Mouse (Mus musculus) layer of hippocampus, postnatal 14 days (tissue): ENCODE results near the gene Iqub. TPM values are rescaled to one million over a fixed set of nuclear protein-coding genes. Genes with fewer than 3 reads are reported as not detected.

Source experiments
- DNase-seq, 2 experiments: peaks; one replicate each; pipeline ENCODE4 v3.0.0; 2021 to 2022; ENCODE audit warnings: low spot score in 2 of 2, mixed read lengths in 1 of 2
- total RNA-seq, 2 experiments: library from RNA; stranded (reverse); gene quantifications; 2 replicates each; pipeline ENCODE4 v1.2.3; 2021

Iqub gene
- total RNA-seq, 2 experiments from 2014 or later: 0.93 to 1.5 TPM

GRCm38 (mm10) chr6:24486530-24486929 lies 28.3 kb downstream of the Iqub start:
- no peak for DNase-seq

DNA sequence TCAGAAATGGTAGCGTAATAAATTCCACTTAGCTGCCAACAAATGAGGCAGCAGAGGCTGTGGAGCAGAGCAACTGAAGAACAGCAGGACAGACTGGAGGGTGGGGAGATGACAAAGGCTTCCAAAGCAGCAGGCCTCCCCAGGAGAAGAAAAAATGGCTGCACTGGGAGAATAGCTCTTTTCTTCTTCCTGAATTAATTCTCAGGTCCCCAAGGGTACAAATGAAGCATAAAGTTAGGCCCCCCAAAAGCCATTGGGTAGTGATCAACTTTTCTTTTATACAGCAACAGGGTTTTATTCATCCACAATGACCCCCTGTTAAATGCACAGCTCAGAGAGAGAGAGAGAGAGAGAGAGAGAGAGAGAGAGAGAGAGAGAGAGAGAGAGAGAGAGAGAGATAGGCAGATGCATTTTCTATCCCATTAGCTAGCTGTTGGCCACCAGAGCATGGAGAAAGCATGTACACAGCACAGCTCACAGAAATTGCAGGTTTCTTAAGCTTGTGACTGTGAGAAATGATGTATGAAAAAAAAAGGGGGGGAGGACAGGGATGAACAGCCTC lies 44.2 kb downstream of the Iqub start:
- DNase-seq: peak in 1 of 2 experiments; percentile 20

- peak in 1 of 2 experiments; percentile 41 for DNase-seq
Measured at GRCm38 (mm10) chr6:24470135-24470534, 44.7 kb downstream of the Iqub start.

DNA sequence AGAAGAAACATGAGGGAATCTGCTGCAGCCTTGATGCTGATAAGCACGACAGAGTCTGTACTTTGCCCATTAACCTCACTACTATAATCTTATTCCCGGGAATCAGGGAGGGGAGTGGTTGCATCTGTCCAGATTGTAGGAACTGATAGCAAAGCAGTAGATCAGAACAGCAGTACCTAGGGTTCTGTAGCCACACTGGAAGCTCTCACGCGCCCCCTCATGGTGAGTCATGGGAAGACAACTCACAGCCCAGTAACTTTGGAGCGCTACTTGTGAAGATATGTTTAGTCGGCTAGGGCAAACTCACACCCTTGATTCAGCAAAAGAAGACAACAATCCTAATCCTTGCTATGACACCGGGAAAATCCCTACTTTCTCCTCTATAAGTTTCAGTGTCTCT lies 58.8 kb downstream of the Iqub start:
- peak; percentile 62 for DNase-seq

DNA sequence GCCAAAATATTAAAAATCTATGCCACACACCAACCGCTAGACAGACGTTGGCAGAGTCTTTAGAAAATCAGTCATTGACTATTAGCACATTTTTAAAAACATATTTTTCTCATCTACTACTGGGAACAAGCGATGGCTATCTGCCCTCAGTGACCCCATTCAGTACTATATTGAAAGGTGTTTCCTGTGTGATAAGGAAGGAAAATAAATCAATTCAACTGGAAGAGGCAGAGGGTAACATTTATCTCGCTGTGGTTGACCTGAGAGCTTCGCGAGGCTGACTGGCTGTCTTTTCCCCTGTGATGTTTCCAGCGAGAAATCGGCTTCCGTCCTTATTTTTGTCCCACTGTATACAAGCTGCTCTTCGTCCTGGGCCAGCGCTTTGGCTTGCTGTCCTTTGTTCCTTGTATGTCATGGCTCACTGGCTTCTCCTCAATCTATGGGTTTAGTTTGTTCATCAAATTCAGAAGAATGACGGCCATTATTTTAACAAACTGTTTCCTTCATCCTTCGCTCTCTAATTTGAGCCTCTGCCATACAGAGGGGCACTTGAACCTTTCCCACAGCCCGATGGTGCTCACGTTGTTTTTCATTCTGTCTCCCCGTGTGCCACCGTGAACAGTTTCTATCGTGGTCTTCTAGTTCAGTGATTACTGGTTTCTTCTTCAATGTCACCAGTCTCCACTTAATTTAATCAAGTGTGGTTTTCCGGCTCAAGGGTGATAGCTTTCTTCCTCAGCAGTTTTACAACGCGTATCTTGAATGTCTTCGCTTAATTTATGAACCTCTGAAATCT lies 63.6 kb downstream of the Iqub start:
- no peak for DNase-seq

GRCm38 (mm10) chr6:24450241-24450640 lies 64.6 kb downstream of the Iqub start:
- DNase-seq: no peak

GRCm38 (mm10) chr6:24416056-24416455 lies 98.8 kb downstream of the Iqub start:
- no peak for DNase-seq

- DNase-seq: no peak
Measured at GRCm38 (mm10) chr6:24415500-24415899, 99.4 kb downstream of the Iqub start.

- DNase-seq: peak; percentile 61 to 69
Measured at GRCm38 (mm10) chr6:24408573-24409427, 106.1 kb downstream of the Iqub start.

DNA sequence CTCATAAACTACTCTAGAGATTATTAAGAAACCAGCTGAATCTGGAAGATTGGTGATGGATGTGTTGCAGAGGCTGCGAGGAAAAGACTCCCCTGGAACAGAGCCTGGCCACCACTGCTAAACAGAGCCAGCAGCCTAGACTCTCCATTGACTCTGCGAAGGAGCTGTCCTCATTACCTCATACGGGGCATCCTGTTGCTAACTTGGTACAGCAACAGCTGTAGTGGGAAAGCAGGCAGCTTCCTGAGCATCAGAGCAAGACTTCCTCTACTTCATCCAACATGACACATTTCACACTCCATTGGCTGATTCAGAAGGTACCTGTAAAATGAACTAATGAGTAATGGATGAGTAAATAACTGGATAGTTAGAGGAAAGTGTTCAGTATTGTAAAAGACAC lies 107.1 kb downstream of the Iqub start:
- DNase-seq: no peak

DNA sequence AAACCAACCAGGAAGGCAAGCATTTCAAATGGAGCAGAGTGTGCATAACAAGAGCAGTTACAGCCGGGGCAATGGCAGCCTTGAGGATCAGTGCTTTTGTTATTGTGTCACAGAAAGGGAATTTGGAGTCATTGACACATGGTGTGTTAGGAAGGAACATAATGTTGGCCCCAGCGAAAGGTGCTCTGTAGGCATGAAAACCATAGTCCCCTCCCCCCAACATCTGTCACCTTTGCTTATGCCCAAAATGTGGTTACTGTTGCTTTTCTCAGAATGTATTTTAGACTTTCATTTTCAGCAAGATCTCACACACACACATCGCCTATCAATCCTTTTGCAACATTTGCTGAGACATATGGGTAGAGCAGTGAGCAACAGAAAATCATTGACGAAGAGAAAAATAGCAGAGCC lies 117.6 kb downstream of the Iqub start:
- DNase-seq: peak; percentile 61 to 88

Other genes with a start within 250 kb of the Iqub start
- 100 to 1,000 TPM; 278 to 296 TPM for gene Ndufa5, start 12.9 kb upstream of the Iqub start, total RNA-seq
- not detected for gene Asb15, start 13.1 kb upstream of the Iqub start, total RNA-seq
- gene Lmod2, start 82.7 kb upstream of the Iqub start, total RNA-seq: not detected
- 100 to 1,000 TPM; 102 to 112 TPM for gene Wasl, start 149.9 kb upstream of the Iqub start, total RNA-seq
- gene Hyal6, start 218.2 kb upstream of the Iqub start, total RNA-seq: not detected
- gene Hyal4, start 233.3 kb upstream of the Iqub start, total RNA-seq: not detected